Mouse (Mus musculus) kidney, embryonic 14.5 days (tissue): ENCODE data around the gene Afap1. TPM values are rescaled to one million over a fixed set of nuclear protein-coding genes. Genes with fewer than 3 reads are reported as not detected.

Experiments used
- ATAC-seq: fragments of 200-750 bp; cut with Nextera tagmentation; 2 replicates; pipeline ENCODE4 v1.8.0; 2017; ENCODE audit warnings: moderate number of reproducible peaks, mild to moderate bottlenecking, moderate TSS enrichment, moderate library complexity; ENCODE audit not compliant: low FRiP score, low TSS enrichment
- H3K27ac ChIP-seq: fragments of 300-500 bp; sonication (generic); 2 replicates; pipeline ENCODE4 v1.5.1; 2014; ENCODE audit warnings: low read depth, mild to moderate bottlenecking, low read length, moderate library complexity, mixed read lengths
- H3K27me3 ChIP-seq: fragments of 300-500 bp; sonication (generic); 2 replicates; pipeline ENCODE4 v1.6.1; 2014; ENCODE audit warnings: mild to moderate bottlenecking, low read length; ENCODE audit not compliant: control insufficient read depth, insufficient read depth
- H3K36me3 ChIP-seq: fragments of 300-500 bp; sonication (generic); 2 replicates; pipeline ENCODE4 v1.6.1; 2014; ENCODE audit warnings: low read length, mixed read lengths; ENCODE audit not compliant: control insufficient read depth, insufficient read depth
- H3K4me1 ChIP-seq: fragments of 300-500 bp; sonication (generic); 2 replicates; pipeline ENCODE4 v1.6.1; 2014; ENCODE audit warnings: low read length, mixed read lengths; ENCODE audit not compliant: control insufficient read depth, insufficient read depth
- H3K4me2 ChIP-seq: fragments of 300-500 bp; sonication (generic); replicated peaks from 2 replicates; pipeline ENCODE4 v1.6.1; 2014; ENCODE audit warnings: low read depth, mild to moderate bottlenecking, low read length
- H3K4me3 ChIP-seq: fragments of 300-500 bp; sonication (generic); 2 replicates; pipeline ENCODE4 v1.5.1; 2014; ENCODE audit warnings: mild to moderate bottlenecking, low read length
- H3K9ac ChIP-seq: fragments of 300-500 bp; sonication (generic); 2 replicates; pipeline ENCODE4 v1.6.1; 2014; ENCODE audit warnings: low read depth, mild to moderate bottlenecking, low read length, moderate library complexity
- H3K9me3 ChIP-seq: fragments of 300-500 bp; sonication (generic); 2 replicates; pipeline ENCODE4 v1.6.1; 2016; ENCODE audit warnings: low read length; ENCODE audit not compliant: control insufficient read depth
- WGBS: fragments of 180-500 bp; shearing (Covaris S2); extraction: QIAGEN DNeasy Blood & Tissue Kit; methylation state at CpG from one replicate; pipeline ENCODE4 v1.1.7; 2014; 5-methylcytosine and 5-hydroxymethylcytosine counted together
- polyA plus RNA-seq: library from polyadenylated mRNA; unstranded; fragments of >200 nt; fragmentation: Nextera tagmentation; extraction: Ambion mirVana; gene quantifications from 2 replicates; pipeline ENCODE4 v1.2.1, GENCODE M21; 2014

Afap1 gene
- polyA plus RNA-seq, 1 experiment from 2014 or later: 23.6 TPM

DNA sequence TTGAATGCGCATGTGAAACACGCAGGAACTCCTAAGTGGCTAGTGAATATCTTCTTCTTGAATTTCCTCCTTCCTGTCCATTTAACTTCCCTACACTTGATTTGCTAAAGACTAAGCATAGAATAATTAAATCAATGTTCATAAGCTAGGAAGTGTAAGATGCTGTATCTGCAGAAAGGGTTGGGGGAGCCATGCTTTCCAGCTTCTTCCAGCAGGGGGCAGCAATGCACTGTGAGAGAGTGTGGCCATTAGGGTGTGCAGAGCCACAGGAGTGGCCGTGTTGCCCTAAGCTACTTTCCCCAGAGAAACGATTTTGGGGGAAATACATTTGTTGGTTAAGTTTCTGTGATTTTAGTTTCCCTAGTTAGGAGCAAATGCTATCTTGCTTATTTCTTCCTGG is 88.9 kb downstream of the Afap1 start:
- H3K27me3 ChIP-seq: no peaks in the 10 kb centered on the region
- no peaks in the 10 kb centered on the region for H3K4me1 ChIP-seq
- H3K9me3 ChIP-seq: no peaks in the 10 kb centered on the region
- no peak overlapping the region for H3K4me3 ChIP-seq
- H3K27ac ChIP-seq: no peak overlapping the region
- H3K4me2 ChIP-seq: no peak overlapping the region
- no peak for ATAC-seq
- peaks cover 64% of the 10 kb centered on the region for H3K36me3 ChIP-seq
- 38% methylated on average over 4 of the region's 4 CpGs for WGBS
- H3K9ac ChIP-seq: no peak overlapping the region

- Histone ChIP-seq H3K4me3 (no peak overlapping the region), H3K9ac (no peak overlapping the region), H3K27me3 (no peaks in the 10 kb centered on the region), H3K4me1 (peaks cover 3% of the 10 kb centered on the region; the same call in 1 of the 2 replicates), H3K4me2 (no peak overlapping the region), H3K27ac (no peak overlapping the region), H3K36me3 (peaks cover 73% of the 10 kb centered on the region), H3K9me3 (no peaks in the 10 kb centered on the region)
- no peak for ATAC-seq
- 92% methylated on average over 8 of the region's 8 CpGs for WGBS
Measured at GRCm38 (mm10) chr5:35985611-35986010, 92.5 kb downstream of the Afap1 start.

DNA sequence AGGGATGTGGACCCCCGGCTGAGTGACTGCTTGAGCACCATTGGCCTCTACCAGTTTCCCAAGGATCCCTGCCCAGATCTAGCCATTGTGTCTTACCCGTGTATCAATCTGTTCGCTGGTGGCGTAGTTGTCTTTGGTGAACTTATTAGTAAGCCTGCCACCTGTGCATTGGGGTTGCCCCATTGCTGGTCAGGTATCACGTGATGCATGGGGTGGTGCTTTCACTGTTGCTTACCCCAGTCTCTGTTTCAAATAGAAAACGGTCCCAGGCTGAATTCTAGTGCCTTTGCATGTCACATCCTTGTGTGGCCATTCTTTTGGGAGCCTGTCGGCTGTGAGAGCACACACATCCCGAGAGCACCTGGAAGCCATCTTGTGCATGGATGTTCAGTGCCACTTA is 95.0 kb downstream of the Afap1 start:
- ATAC-seq: no peak
- Histone ChIP-seq H3K4me2 (no peak overlapping the region), H3K27me3 (no peaks in the 10 kb centered on the region), H3K9me3 (no peaks in the 10 kb centered on the region), H3K4me3 (no peak overlapping the region), H3K36me3 (peaks cover 72% of the 10 kb centered on the region), H3K27ac (no peak overlapping the region), H3K9ac (no peak overlapping the region), H3K4me1 (peaks cover 8% of the 10 kb centered on the region; the same call in 1 of the 2 replicates)
- 94% methylated on average over 8 of the region's 8 CpGs for WGBS

DNA sequence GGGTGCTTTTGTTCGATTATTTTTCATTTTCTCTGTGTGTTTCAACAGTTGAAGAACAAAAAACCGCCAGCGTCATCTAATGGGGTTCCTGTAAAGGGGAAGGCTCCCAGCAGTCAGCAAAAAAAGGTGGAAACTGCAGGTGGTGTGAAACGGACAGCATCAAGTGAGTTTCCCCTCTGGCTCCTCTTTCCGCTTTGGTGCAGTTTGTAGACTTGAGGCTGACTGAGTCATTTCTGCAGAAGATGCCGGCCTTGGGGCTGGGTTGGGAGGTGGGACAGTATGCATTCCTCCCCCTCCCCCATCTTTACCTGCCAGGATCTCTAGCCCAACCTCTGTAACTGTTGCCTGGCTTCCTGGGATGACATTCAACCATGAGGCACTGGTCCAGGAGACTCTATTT is 96.4 kb downstream of the Afap1 start:
- Histone ChIP-seq H3K4me2 (no peak overlapping the region), H3K27me3 (no peaks in the 10 kb centered on the region), H3K9ac (no peak overlapping the region), H3K4me3 (no peak overlapping the region), H3K9me3 (no peaks in the 10 kb centered on the region), H3K4me1 (peaks cover 8% of the 10 kb centered on the region; the same call in 1 of the 2 replicates), H3K36me3 (peaks cover 69% of the 10 kb centered on the region), H3K27ac (no peak overlapping the region)
- no peak for ATAC-seq
- WGBS: 90% methylated on average over 6 of the region's 6 CpGs

DNA sequence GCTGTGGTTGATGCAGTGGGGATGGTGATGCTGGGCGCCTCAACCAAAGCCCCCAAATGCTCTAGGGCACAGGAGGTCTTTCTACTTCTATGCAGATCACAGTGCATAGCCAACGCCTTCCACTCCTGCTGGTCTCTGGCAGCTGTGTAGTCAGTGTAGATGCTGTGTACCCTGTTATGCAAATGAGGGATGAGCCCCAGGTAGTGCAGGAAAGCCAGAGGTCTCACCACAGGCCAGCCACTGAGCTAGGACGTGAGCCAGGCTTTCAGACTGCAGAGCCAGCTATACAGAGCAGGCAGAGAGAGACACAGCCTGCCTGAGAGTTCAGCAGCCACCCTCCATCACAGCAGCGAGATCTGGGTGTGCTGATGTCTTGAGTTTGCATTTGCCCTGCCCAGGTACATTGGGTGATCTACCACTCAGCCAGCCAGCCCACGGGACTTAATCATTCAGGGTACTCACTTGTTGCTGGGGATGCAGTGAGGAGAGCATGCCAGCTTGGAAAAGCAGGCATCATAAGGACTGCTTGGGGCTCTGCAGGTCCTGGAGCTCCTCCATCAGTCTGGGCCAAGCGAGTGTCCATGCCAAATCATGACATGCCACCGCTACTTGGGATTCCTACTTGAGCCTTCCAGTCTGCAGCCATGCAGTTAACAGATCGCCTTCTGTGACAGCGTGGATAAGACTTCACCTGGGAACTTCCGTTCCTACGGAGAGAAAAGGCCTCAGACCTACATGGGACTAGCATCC is 97.0 kb downstream of the Afap1 start:
- Histone ChIP-seq H3K36me3 (peaks cover 62% of the 10 kb centered on the region), H3K4me1 (peaks cover 8% of the 10 kb centered on the region; the same call in 1 of the 2 replicates), H3K9ac (no peak overlapping the region), H3K4me3 (no peak overlapping the region), H3K9me3 (no peaks in the 10 kb centered on the region), H3K4me2 (no peak overlapping the region), H3K27me3 (no peaks in the 10 kb centered on the region), H3K27ac (peak overlapping the region; percentile 24; the same call in 1 of the 2 replicates)
- no peak for ATAC-seq
- WGBS: 88% methylated on average over 11 of the region's 11 CpGs

- ATAC-seq: no peak
- 85% methylated on average over 10 of the region's 10 CpGs for WGBS
Measured at GRCm38 (mm10) chr5:36003797-36004196, 110.7 kb downstream of the Afap1 start.

DNA sequence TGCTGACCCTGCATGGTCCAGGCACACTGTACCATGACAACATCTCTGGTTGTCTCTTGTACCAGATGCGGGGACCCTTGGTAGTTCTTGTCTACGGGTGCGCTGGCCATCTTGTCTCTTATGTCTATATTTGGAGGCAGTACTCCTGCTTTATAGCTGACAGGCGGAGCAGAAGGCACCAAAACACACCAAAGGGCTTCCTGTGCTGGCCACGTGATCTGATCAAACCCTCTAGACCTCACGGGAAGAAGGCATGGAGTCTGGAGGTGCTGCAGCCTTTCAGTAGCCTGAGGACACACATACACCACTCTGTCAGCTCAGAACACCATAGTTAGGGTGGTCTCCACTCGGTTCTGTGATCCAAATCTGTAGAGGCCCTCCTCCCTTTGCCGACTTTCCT is 113.0 kb downstream of the Afap1 start:
- no peak for ATAC-seq
- Histone ChIP-seq H3K9ac (no peak overlapping the region), H3K4me2 (no peak overlapping the region), H3K36me3 (peaks cover 18% of the 10 kb centered on the region; the same call in 1 of the 2 replicates), H3K27ac (no peak overlapping the region), H3K9me3 (no peaks in the 10 kb centered on the region), H3K4me3 (no peak overlapping the region), H3K4me1 (no peaks in the 10 kb centered on the region), H3K27me3 (no peaks in the 10 kb centered on the region)
- WGBS: 76% methylated on average over 8 of the region's 8 CpGs

More at GRCm38 (mm10) chr5:36003797-36004196, 110.7 kb downstream of the Afap1 start:
- Histone ChIP-seq H3K4me3 (no peak overlapping the region), H3K27me3 (no peaks in the 10 kb centered on the region), H3K4me2 (no peak overlapping the region), H3K9ac (no peak overlapping the region), H3K9me3 (no peaks in the 10 kb centered on the region), H3K36me3 (peaks cover 39% of the 10 kb centered on the region; the same call in 1 of the 2 replicates), H3K4me1 (no peaks in the 10 kb centered on the region), H3K27ac (no peak overlapping the region)

GRCm38 (mm10) chr5:36006586-36006985 is 113.5 kb downstream of the Afap1 start:
- WGBS: 66% methylated on average over 5 of the region's 5 CpGs
- no peak overlapping the region for H3K4me2 ChIP-seq
- no peaks in the 10 kb centered on the region for H3K9me3 ChIP-seq
- H3K27me3 ChIP-seq: no peaks in the 10 kb centered on the region
- ATAC-seq: no peak
- no peak overlapping the region for H3K9ac ChIP-seq
- no peak overlapping the region for H3K27ac ChIP-seq
- H3K4me1 ChIP-seq: no peaks in the 10 kb centered on the region
- no peak overlapping the region for H3K4me3 ChIP-seq
- H3K36me3 ChIP-seq: peaks cover 13% of the 10 kb centered on the region; the same call in 1 of the 2 replicates

DNA sequence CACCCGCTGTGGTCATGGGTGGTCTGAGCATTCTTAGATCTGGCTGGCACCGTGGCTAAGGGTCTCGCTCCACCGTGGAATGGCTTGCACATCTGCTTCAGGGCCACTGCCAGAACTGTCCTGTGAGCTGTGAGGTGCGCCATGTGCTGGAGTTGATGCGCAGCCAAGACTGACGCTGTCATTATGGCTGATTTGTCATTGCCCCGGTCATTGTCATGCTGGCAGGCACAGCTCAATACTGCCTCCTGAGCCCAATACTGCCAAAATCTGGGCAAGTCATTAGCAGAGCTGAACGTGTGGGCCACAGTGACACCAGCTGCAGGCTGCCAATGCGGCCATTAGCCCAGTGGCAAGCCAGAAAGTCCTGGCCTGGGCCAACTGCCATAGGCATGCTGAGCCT is 114.5 kb downstream of the Afap1 start:
- H3K4me3 ChIP-seq: no peak overlapping the region
- no peak for ATAC-seq
- H3K4me2 ChIP-seq: no peak overlapping the region
- H3K27me3 ChIP-seq: no peaks in the 10 kb centered on the region
- H3K27ac ChIP-seq: no peak overlapping the region
- peaks cover 8% of the 10 kb centered on the region; the same call in 1 of the 2 replicates for H3K36me3 ChIP-seq
- WGBS: 84% methylated on average over 10 of the region's 10 CpGs
- no peak overlapping the region for H3K9ac ChIP-seq
- no peaks in the 10 kb centered on the region for H3K4me1 ChIP-seq
- no peaks in the 10 kb centered on the region for H3K9me3 ChIP-seq
